Mouse (Mus musculus) forebrain, embryonic 15.5 days (tissue): ENCODE measurements around the gene Herc3. TPM values are rescaled to one million over a fixed set of nuclear protein-coding genes. Genes with fewer than 3 reads are reported as not detected.
"Not testable (repeated sequence)": the region's sequence is repeated elsewhere in the genome, so short reads cannot be mapped to it uniquely, and the experiment has no call there.

Experiments used
- ATAC-seq: fragments of 200-750 bp; cut with Nextera tagmentation; replicated peaks from 2 replicates; pipeline ENCODE4 v1.8.0; 2017; ENCODE audit warnings: mild to moderate bottlenecking, moderate TSS enrichment, moderate library complexity
- H3K27ac ChIP-seq: fragments of 300-500 bp; sonication (generic); replicated peaks from 2 replicates; pipeline ENCODE4 v1.5.1; 2015; ENCODE audit warnings: mild to moderate bottlenecking, inconsistent platforms
- H3K27me3 ChIP-seq: fragments of 300-500 bp; sonication (generic); 2 replicates; pipeline ENCODE4 v1.6.1; 2015; ENCODE audit warnings: inconsistent platforms
- H3K36me3 ChIP-seq: fragments of 300-500 bp; sonication (generic); 2 replicates; pipeline ENCODE4 v1.6.1; 2015; ENCODE audit warnings: mild to moderate bottlenecking, inconsistent platforms
- H3K4me1 ChIP-seq: fragments of 300-500 bp; sonication (generic); 2 replicates; pipeline ENCODE4 v1.6.1; 2015; ENCODE audit warnings: inconsistent platforms
- H3K4me2 ChIP-seq: fragments of 300-500 bp; sonication (generic); replicated peaks from 2 replicates; pipeline ENCODE4 v1.6.1; 2015; ENCODE audit warnings: mild to moderate bottlenecking, inconsistent platforms
- H3K4me3 ChIP-seq: fragments of 300-500 bp; sonication (generic); 2 replicates; pipeline ENCODE4 v1.5.1; 2015; ENCODE audit warnings: mild to moderate bottlenecking, inconsistent platforms
- H3K9ac ChIP-seq: fragments of 300-500 bp; sonication (generic); replicated peaks from 2 replicates; pipeline ENCODE4 v1.6.1; 2015; ENCODE audit warnings: mild to moderate bottlenecking, inconsistent platforms
- H3K9me3 ChIP-seq: fragments of 300-500 bp; sonication (generic); 2 replicates; pipeline ENCODE4 v1.6.1; 2016; ENCODE audit warnings: inconsistent platforms
- WGBS: fragments of 180-500 bp; shearing (Covaris S2); methylation state at CpG from one replicate; pipeline ENCODE4 v1.1.7; 2015; ENCODE audit warnings: mixed read lengths; 5-methylcytosine and 5-hydroxymethylcytosine counted together
- polyA plus RNA-seq: library from polyadenylated mRNA; unstranded; fragments of >200 nt; fragmentation: Nextera tagmentation; extraction: Ambion mirVana; gene quantifications from 2 replicates; pipeline ENCODE4 v1.2.1, GENCODE M21; 2015

Herc3 gene
- polyA plus RNA-seq: 26.7 and 28.3 TPM in 2 replicates

DNA sequence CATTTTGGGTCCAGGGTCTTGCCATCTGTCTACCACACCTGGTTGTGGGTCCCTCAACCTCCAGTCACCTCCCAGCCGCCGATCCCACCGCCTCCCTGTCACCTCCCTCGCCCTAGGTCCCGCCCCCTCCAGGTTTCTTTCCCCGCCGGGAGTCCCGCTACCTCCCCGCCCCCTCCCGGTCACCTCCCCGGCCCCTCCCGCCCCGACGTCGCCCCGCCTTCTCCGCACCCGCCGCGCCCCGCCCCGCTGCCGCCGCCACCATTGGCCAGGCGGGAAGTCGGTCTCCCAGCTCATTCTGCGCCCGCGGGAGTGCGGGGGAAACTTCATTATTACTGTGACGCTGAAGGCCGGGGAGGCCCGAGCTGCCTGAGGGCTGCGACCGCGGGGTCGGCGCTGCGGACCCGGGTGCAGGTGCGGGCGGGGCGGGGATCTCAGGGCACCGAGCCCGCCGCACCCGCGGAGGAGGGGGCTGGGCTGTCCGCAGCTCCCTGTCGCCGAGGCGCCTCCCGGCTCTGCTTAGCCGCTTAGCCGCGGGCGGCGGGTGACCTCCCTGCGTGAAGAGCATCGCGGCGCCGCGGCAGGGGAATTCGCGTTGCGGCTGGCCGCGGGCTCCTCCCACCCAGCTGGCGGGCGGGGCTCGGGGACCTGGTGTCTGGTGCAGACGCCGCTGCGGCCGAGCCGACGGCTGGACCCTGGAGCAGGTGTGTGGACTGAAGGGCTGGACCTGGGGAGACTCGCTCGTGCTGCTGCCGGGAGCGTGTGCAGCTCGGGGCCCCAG is at the start of gene Herc3:
TSS of gene Herc3 (plus strand) at position 234 of the 778 bp plus-strand sequence.
- H3K27ac ChIP-seq: peak within 1 kb of the TSS; percentile 81
- H3K36me3 ChIP-seq: no peaks in the 10 kb centered on the region
- peak; percentile 91 for ATAC-seq
- no peaks in the 10 kb centered on the region for H3K9me3 ChIP-seq
- peaks cover 16% of the 10 kb centered on the region for H3K4me1 ChIP-seq
- no peaks in the 10 kb centered on the region for H3K27me3 ChIP-seq
- peak within 1 kb of the TSS; percentile 95 for H3K4me3 ChIP-seq
- peak within 1 kb of the TSS; percentile 89 for H3K9ac ChIP-seq
- peak within 1 kb of the TSS; percentile 95 for H3K4me2 ChIP-seq
- WGBS: under 1% methylated on average over 73 of the region's 83 CpGs

DNA sequence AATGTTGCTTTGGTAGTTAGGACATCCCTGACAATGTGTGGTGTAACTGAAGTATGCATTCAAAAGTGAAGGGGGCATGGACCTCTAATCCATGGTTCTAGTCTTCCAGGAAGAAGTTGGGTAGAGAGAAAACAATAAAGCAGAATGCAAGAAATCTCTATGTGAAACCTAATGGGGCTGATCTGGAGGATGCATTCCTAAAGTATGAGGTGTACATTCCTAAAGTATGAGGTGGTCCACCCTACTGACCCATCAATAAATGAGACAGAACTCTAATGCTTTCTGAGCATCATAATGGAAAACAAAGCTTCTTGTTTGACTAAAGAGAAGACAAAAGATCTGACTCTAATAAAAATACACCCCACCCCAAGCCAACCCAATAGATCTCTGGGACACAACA is 29.9 kb upstream of the Herc3 start:
- Histone ChIP-seq H3K27me3 (no peaks in the 10 kb centered on the region), H3K27ac (no peak overlapping the region), H3K4me1 (no peaks in the 10 kb centered on the region), H3K9ac (no peak overlapping the region), H3K4me2 (no peak overlapping the region), H3K9me3 (no peaks in the 10 kb centered on the region), H3K4me3 (no peak overlapping the region), H3K36me3 (no peaks in the 10 kb centered on the region)
- ATAC-seq: no peak

DNA sequence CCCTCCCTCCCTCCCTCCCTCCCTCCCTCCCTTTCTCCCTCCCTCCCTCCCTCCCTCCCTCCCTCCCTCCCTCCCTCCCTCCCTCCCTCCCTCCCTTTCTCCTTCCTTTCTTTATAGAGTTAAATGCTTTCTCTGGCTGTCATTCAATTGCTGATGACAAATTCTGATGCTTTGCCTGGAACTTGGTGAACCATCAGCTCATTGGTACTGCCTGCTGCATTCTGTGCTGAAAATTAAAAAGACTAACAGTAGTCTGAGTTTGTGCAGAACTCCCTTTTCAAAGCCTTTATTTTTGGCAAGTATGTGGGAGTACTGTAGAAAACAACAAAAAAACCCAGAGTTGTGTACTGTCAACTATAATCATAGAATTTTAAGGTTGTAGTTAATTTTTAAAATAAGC is 16.9 kb upstream of the Herc3 start:
- Histone ChIP-seq H3K4me2 (no peak overlapping the region), H3K4me3 (no peak overlapping the region), H3K27ac (no peak overlapping the region), H3K4me1 (no peaks in the 10 kb centered on the region), H3K27me3 (no peaks in the 10 kb centered on the region), H3K36me3 (no peaks in the 10 kb centered on the region), H3K9ac (no peak overlapping the region), H3K9me3 (no peaks in the 10 kb centered on the region)
- no peak for ATAC-seq

DNA sequence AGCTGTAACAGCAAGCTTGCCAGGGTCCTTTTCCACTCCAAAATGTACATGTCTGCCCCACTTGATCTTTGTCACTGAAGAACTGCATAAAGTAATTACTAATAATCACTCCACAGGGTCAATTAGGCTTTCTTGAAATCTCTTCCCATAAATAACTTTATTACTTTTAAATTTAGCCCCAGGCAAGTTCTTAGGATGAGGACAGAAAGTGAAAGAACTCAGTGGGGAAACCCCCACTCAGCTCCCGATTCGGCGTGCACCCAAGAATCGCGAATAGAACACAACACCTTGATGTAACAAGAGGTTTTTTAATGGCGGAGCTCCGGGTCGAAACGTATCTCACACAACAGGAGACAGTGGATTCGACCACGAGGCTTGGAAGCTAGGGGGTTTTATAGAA is 14.2 kb upstream of the Herc3 start:
- 94% methylated on average over 5 of the region's 11 CpGs for WGBS

DNA sequence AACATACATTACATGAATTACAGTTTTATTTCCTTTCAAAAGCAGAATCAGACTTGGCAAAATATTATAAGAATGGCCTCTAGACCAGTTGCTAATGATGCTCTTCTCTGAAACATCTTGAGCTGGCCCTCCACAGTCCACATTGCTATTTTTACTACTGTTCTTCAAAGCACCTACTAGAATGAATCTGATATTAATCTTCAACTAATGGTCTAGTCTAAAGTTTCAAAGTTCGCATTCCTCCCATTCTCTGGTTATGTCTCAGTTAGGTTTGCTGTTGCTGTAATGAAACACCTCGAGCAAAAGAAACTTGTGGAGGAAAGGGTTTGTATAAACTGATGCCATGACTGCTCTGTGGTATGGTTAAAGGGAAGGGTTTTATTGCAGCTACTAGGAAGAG is 5.6 kb upstream of the Herc3 start:
- no peaks in the 10 kb centered on the region for H3K27me3 ChIP-seq
- H3K36me3 ChIP-seq: no peaks in the 10 kb centered on the region
- no peaks in the 10 kb centered on the region for H3K4me1 ChIP-seq
- H3K4me3 ChIP-seq: no peak overlapping the region
- H3K9me3 ChIP-seq: no peaks in the 10 kb centered on the region
- H3K27ac ChIP-seq: no peak overlapping the region
- H3K4me2 ChIP-seq: no peak overlapping the region
- no peak for ATAC-seq
- 93% methylated on average over 2 of the region's 2 CpGs for WGBS
- H3K9ac ChIP-seq: no peak overlapping the region

More for the DNA sequence above, 14.2 kb upstream of the Herc3 start:
- not testable (repeated sequence) for ATAC-seq, H3K27me3 ChIP-seq, H3K9ac ChIP-seq, H3K36me3 ChIP-seq, H3K9me3 ChIP-seq, H3K27ac ChIP-seq, H3K4me1 ChIP-seq, H3K4me2 ChIP-seq, H3K4me3 ChIP-seq

DNA sequence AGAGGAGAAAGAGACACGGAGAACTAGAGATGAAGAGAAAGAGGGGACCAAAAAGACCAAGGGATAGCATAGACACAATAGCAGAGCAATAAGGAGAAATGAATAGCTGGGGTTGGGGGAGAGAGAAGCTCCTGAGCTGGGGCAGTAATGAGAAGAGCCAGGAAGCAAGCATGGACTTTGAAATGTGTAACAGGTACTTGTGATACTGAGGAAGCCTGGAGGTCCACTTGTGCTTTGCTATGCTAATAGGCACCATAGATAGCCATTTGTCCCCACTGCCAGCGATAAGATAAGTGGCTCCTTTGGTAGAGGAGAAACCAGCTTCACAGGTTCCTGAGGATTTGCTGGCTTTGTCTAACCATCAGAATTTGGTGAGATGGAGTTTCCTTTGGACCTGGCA is 5.2 kb upstream of the Herc3 start:
- whole genome bisulfite sequencing: 89% methylated on average over 2 of the region's 2 CpGs
- Histone ChIP-seq H3K4me1 (peaks cover 3% of the 10 kb centered on the region; the same call in 1 of the 2 replicates), H3K27me3 (no peaks in the 10 kb centered on the region), H3K27ac (no peak overlapping the region), H3K36me3 (no peaks in the 10 kb centered on the region), H3K4me3 (no peak overlapping the region), H3K4me2 (no peak overlapping the region), H3K9ac (no peak overlapping the region), H3K9me3 (no peaks in the 10 kb centered on the region)
- ATAC-seq: no peak

DNA sequence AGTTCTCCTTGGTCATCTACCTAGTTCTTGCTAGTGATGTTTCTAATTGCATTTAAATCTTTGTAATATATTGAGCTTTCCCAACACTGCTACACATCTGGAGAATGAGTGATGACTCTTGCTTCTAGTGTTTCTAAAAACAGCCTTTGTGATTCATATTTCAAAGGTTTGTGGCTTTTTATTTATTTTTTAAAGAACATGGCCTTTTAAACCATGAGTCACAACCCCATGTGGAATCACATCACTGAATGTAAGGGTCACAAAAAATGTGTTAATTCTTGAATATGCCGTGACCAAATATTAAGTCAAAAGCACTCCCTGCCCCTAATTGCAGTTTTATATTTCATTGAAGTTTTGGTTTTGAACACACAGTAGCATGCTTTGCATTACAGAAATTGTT is 2.7 kb upstream of the Herc3 start:
- Histone ChIP-seq H3K27me3 (no peaks in the 10 kb centered on the region), H3K4me3 (no peak overlapping the region), H3K9ac (no peak overlapping the region), H3K27ac (no peak overlapping the region), H3K9me3 (no peaks in the 10 kb centered on the region), H3K36me3 (no peaks in the 10 kb centered on the region), H3K4me2 (no peak overlapping the region), H3K4me1 (peaks cover 16% of the 10 kb centered on the region)
- WGBS: 95% methylated on average over 1 of the region's 1 CpGs
- no peak for ATAC-seq

DNA sequence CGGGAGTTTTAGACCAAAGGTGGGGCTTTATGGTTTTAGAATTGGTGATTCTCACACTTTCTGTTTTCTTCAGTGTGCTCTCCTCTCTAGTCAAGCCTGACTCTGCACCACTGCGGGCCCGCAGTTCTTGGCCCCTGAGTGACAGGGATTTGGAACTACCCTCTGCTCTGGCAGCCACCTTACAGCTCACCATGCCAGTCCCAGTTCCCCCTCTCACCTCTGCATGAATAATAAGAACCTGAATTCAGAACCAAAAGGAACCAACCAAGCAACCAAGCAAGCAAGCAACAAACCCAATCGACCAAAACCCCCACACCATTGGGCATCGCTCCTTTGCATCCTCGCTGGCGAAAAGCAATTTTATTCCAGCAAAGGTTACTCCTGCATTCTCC is 429 bp upstream of the Herc3 start:
- Histone ChIP-seq H3K4me1 (peaks cover 16% of the 10 kb centered on the region), H3K36me3 (no peaks in the 10 kb centered on the region), H3K4me2 (peak overlapping the region; percentile 95), H3K27ac (peak overlapping the region; percentile 81), H3K4me3 (peak overlapping the region; percentile 95), H3K9ac (peak overlapping the region; percentile 89), H3K27me3 (no peaks in the 10 kb centered on the region), H3K9me3 (no peaks in the 10 kb centered on the region)
- ATAC-seq: peak; percentile 56
- 13% methylated on average over 7 of the region's 7 CpGs for WGBS

DNA sequence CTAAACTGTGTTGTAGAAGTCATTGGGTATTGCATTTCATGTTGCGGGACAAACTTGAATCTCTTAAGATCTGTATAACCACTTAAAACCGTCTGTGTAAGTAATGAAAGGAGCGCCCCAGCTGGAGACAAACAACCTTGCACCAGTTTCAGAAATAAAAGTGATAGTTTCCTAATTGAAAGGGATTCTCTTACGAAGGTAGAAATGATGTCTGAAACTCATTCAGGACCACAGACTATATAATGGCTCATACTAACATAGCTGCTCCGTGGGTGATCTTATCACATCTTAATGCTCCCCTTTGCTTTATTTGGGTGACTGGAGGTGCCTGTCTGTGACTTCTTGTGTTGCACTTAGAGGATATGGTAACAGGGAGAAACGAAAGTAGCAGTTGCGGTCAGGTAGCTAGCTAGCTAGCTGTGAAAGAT is 1.3 kb downstream of the Herc3 start:
- 0 out of 2 replicates have a peak overlapping the region, but pooled peaks have one; percentile 89 for H3K9ac ChIP-seq

DNA sequence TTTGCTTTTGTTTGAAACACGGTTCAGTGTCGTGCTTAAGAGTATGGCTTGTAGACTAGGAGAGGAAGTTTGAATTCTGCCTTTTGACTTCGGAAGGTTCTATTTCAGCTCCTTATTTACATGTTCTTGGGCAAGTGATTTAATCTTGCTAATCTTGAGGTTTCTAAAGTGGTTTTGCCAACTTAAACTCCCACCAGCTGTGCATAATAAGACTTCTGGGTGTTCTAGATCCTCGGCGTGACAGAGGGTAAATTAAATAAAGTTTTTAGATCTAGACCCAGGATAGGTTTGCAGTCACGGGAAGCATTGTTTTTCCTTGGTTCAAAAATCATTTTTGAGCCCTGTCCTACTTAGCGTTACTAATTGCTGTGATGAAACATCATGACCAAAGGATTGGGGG is 3.2 kb downstream of the Herc3 start:
- H3K4me3 ChIP-seq: no peak overlapping the region
- 86% methylated on average over 7 of the region's 7 CpGs for WGBS

More for the DNA sequence above, 1.3 kb downstream of the Herc3 start:
- H3K4me1 ChIP-seq: peaks cover 17% of the 10 kb centered on the region
- no peak for ATAC-seq
- peak overlapping the region; percentile 95 for H3K4me3 ChIP-seq
- H3K9me3 ChIP-seq: no peaks in the 10 kb centered on the region
- H3K4me2 ChIP-seq: peak overlapping the region; percentile 95
- no peak overlapping the region for H3K27ac ChIP-seq
- no peaks in the 10 kb centered on the region for H3K36me3 ChIP-seq
- 25% methylated on average over 7 of the region's 7 CpGs for WGBS
- H3K27me3 ChIP-seq: no peaks in the 10 kb centered on the region

DNA sequence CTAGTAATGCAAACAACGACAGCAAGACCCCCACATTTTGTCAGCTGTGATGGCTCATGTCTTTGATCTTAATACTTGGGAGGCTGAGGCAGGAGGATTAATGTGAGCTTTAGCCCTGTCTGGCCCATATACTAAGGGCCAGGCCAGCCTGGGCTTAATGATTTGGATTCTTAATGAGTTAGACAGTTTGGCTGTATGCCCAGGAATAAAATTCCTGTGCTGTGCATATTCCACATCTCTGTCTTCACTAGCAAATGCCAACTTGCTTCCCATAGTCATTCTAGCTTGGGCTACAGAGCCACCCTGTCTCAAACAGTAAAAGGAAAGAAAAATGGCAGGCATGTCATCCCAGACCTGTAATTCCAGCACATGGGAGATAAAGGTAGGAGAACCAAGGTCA is 4.3 kb downstream of the Herc3 start:
- H3K27me3 ChIP-seq: no peaks in the 10 kb centered on the region
- no peak for ATAC-seq
- no peaks in the 10 kb centered on the region for H3K9me3 ChIP-seq
- WGBS: 81% methylated on average over 1 of the region's 1 CpGs
- H3K4me1 ChIP-seq: peaks cover 32% of the 10 kb centered on the region
- H3K4me2 ChIP-seq: no peak overlapping the region
- H3K9ac ChIP-seq: no peak overlapping the region
- no peak overlapping the region for H3K4me3 ChIP-seq
- no peaks in the 10 kb centered on the region for H3K36me3 ChIP-seq
- H3K27ac ChIP-seq: no peak overlapping the region

More for the DNA sequence above, 3.2 kb downstream of the Herc3 start:
- no peak for ATAC-seq
- Histone ChIP-seq H3K27me3 (no peaks in the 10 kb centered on the region), H3K4me2 (no peak overlapping the region), H3K9me3 (no peaks in the 10 kb centered on the region), H3K36me3 (no peaks in the 10 kb centered on the region), H3K9ac (no peak overlapping the region), H3K4me1 (peaks cover 32% of the 10 kb centered on the region), H3K27ac (no peak overlapping the region)

DNA sequence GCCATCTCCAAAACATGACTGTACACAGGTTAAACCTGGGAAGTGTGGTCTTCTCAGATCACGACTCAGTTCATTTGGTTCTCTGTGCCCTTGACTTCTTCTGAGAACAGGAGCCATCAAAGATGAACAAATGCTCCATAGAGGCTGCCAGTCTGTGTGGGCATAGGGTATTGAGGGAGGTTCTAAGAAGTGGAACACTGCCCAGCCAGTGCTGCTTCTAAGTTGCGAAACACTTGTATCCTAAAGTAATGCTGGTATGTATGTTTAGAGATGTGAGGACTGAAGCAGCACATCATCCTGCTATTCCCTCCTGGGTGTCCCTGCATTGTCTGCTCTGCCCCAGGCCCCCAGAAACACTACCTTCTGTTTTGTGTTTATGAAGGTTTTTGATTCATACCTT is 5.2 kb downstream of the Herc3 start:
- H3K4me3 ChIP-seq: no peak overlapping the region
- 70% methylated on average over 2 of the region's 2 CpGs for WGBS
- no peak overlapping the region for H3K9ac ChIP-seq
- no peak for ATAC-seq
- no peaks in the 10 kb centered on the region for H3K36me3 ChIP-seq
- H3K4me1 ChIP-seq: peaks cover 34% of the 10 kb centered on the region
- H3K27ac ChIP-seq: no peak overlapping the region
- H3K27me3 ChIP-seq: no peaks in the 10 kb centered on the region
- no peaks in the 10 kb centered on the region for H3K9me3 ChIP-seq
- no peak overlapping the region for H3K4me2 ChIP-seq

DNA sequence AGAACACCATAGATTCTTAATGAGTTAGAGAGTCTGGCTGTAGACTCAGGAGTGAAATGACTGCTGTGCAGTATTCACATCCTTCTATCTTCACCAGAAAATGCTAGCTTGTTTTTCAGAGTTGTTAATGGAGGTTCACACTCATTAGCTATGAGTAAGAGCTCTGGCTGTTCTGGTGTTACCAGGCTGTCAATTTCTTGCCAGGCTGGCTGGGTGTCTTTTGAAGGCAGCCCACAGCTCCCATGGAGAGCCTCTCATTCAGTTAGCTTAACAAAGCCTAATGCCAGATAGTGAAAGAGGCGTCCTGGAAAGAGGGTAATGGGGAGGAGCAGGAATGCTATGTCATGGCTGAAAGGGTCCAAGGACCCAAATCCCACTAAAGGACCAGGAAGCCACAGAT is 6.7 kb downstream of the Herc3 start:
- Histone ChIP-seq H3K9ac (no peak overlapping the region), H3K9me3 (no peaks in the 10 kb centered on the region), H3K27me3 (no peaks in the 10 kb centered on the region), H3K4me2 (no peak overlapping the region), H3K36me3 (no peaks in the 10 kb centered on the region), H3K4me3 (no peak overlapping the region), H3K27ac (peak overlapping the region; percentile 70), H3K4me1 (peaks cover 23% of the 10 kb centered on the region)
- 0% methylated on average over 1 of the region's 1 CpGs for WGBS
- peak; percentile 76 for ATAC-seq
